Mouse (Mus musculus) cerebellum, postnatal 14 days (tissue): ENCODE data around the gene Nfe2l2.
A peak's percentile ranks its signal among the peaks of the same experiment; 100 is the strongest.
"Not testable (repeated sequence)": the region's sequence is repeated elsewhere in the genome, so short reads cannot be mapped to it uniquely, and the experiment has no call there.

Experiments used
- DNase-seq, 2 experiments: peaks; one replicate each; pipeline ENCODE4 v3.0.0; 2021; ENCODE audit warnings: mixed read lengths in 2 of 2

The Nfe2l2 gene

GRCm38 (mm10) chr2:75642795-75643550, 61.5 kb downstream of the Nfe2l2 start:
- no peak for DNase-seq

- not testable (repeated sequence) for DNase-seq
Measured at GRCm38 (mm10) chr2:75642312-75642711, 62.1 kb downstream of the Nfe2l2 start.

GRCm38 (mm10) chr2:75639535-75639934, 64.9 kb downstream of the Nfe2l2 start:
- not testable (repeated sequence) for DNase-seq

DNA sequence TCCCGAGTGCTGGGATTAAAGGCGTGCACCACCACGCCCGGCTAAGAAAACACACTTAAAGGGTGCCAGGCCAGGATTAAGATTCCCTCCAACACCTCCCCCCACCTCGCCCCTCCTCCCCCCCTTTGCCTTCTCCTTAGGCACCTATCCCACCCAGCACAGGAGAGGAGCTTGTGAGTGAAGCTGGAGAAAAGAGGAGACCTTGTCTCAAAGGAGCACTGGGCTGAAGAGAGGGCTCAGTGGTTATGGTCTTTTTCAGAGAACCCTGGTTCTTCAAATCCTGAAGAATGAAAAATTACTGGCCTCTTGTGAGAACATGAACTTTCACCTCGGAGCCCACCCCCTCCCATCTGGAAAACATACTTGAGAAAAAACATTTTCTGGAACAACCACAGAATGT, 66.6 kb downstream of the Nfe2l2 start:
- not testable (repeated sequence) for DNase-seq

- DNase-seq: no peak
Measured at GRCm38 (mm10) chr2:75637361-75637760, 67.1 kb downstream of the Nfe2l2 start.

GRCm38 (mm10) chr2:75637055-75637304, 67.5 kb downstream of the Nfe2l2 start:
- not testable (repeated sequence) for DNase-seq

GRCm38 (mm10) chr2:75636261-75637054, 68.0 kb downstream of the Nfe2l2 start:
- peak in 1 of 2 experiments; percentile 28 for DNase-seq

- not testable (repeated sequence) for DNase-seq
Measured at GRCm38 (mm10) chr2:75634431-75634830, 70.0 kb downstream of the Nfe2l2 start.

DNA sequence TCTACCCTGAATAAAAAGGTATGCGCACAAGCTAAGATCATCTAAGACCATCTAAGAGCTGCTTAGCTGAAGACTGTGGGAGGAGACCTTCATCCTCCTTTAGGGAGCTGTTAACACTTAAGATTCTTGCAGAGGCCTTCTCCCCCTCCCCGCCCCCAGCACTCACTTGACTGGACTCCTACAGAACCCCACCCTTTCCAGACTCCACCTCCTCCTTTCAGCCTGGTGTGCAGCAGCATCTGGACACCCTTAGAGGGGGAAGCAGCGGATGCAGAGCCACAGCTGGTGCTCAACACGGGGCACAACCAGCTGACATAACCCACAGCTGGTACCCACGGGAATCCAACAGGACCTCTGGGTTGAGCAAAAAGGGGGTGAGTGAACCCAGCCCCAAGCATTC, 70.7 kb downstream of the Nfe2l2 start:
- DNase-seq: no peak

DNA sequence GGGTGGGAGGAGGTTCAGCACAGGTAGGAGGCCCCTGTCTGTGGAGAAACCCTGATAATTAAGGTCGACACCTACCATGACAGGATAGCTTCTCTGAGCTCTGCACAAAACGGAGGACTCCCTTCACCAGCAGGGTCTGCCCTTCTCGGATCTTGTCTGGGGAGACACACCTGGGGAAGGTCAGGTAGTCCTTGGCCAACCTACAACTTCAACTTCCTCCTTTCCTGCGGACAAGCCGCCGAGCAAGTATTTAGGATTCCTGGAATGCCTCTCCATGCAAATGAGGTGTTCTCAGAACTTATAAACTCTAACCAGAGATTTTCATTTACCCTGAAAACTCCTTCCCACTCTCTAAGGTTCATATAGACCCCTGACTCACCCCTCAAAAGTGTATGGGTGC, 71.1 kb downstream of the Nfe2l2 start:
- no peak for DNase-seq

DNA sequence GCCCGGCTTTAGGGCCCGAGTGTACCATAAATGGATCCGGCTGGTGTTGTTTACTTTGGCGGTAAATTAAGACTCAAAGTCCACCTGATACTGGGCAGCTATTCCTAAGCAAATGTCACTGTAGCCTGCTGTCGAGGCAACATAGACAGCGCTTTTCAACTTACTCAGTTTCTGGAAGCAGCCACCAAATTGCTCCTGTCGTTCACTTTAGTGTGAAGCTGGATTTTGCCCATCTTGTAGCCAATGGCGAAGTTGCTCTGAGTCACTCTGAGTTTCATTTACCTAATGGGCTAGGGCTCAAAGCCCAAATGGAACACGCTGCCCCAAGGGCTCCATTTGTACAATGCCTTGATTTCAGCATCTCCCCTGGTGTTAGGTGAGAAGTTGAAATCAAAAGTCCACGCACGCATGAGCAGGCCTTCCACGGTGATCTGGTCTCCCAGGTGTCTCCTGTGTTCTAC, 71.7 kb downstream of the Nfe2l2 start:
- no peak for DNase-seq

DNA sequence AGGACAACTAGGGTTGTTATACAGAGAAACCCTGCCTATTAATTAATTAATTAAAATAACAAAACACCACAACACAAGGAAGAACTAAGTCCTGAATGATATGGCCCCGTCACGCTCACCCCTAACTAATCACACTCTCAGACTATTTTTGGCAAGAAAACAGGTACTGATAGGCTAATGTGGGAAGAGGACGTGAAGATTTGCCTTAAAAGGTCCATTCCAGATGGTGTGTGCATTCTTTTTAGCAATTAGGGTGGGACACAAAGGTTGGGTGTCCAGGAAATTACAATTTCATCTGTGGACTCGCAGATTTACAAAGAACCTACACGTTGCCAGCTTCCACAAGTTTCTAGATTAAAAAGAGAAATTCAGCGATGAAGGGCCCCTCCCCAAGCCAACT, 72.4 kb downstream of the Nfe2l2 start:
- DNase-seq: no peak

GRCm38 (mm10) chr2:75631421-75631820, 73.0 kb downstream of the Nfe2l2 start:
- DNase-seq: no peak

DNA sequence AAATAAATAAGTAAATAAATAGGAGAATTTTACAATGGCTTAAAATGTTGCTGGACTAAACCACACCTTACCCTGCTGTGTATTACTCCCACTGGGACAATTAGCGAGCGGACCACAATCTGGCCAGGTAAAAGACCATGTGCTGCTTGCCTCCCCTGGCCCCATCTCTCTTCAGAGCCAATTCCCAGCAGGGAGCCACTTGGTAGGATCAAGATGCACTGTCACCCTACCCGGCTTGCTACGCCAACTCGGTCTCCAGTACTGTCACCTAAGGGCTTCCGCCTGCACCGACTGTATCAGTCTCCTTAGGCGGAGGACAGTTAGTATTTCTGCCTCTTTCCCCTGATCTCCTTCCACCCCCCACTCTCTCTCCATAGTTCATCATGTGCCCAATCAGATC, 76.0 kb downstream of the Nfe2l2 start:
- DNase-seq: no peak

DNA sequence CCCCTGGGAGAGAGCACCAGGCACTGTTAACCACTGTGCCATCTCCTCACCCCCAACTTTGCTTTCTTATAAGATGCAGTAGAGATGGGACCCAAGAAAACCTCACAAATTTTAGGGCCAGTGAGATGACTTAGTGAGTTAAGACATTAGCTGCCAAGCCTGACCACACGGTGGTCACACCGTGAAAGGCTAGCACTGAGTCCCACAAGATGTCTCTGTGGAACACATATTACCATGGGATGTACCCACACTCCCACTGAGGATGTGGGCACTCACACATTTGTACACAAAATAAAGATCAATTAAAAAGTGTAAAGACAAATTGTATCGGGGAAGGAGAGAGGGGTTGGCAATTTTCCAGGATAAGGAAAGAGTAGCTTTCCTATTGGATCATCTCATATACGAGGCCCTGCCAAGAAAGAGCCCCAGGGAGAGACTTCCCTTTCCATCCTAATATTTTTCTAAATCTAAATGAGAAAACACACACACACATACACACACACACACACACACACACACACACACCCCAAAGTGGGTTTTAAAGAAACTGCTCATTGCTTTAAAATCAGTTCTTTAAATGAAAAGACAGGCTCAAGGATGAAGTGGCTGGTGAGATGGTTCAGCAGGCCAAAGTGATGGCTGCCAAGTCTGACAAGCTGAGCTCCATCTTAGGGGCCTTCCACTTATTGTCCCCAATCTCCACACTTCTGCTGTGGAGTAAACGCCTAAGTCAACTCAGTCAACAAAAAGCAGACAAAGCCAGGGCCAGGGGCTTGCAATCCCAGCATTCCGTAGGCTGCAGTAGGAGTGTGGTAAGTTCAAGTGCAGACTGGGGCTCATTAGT, 77.6 kb downstream of the Nfe2l2 start:
- no peak for DNase-seq
